Mouse (Mus musculus) spleen, embryonic (tissue): ENCODE data around the gene Tfip11.

Source experiments
- CTCF ChIA-PET: fragments of 350-600 bp; sonication (Branson Sonifier 250); formaldehyde crosslinking; loops from one replicate; lab custom pipeline; 2022; lab: Charles Lee

The Tfip11 gene

GRCm38 (mm10) chr5:112289236-112289635, 36.9 kb upstream of the Tfip11 start:
- CTCF ChIA-PET, result no interaction called here

GRCm38 (mm10) chr5:112289819-112290535, 36.2 kb upstream of the Tfip11 start:
- CTCF ChIA-PET, result no interaction called here

GRCm38 (mm10) chr5:112290536-112290880, 35.6 kb upstream of the Tfip11 start:
- CTCF ChIA-PET, result no interaction called here

GRCm38 (mm10) chr5:112291866-112292265, 34.3 kb upstream of the Tfip11 start:
- CTCF ChIA-PET, result no interaction called here

GRCm38 (mm10) chr5:112292343-112292980, 33.7 kb upstream of the Tfip11 start:
- CTCF ChIA-PET, result no interaction called here

GRCm38 (mm10) chr5:112293800-112294199, 32.4 kb upstream of the Tfip11 start:
- CTCF ChIA-PET, result no interaction called here

- CTCF ChIA-PET, result no interaction called here
Observed at GRCm38 (mm10) chr5:112294696-112295095, 31.5 kb upstream of the Tfip11 start.

- CTCF ChIA-PET, result no interaction called here
Observed at GRCm38 (mm10) chr5:112295162-112295561, 31.0 kb upstream of the Tfip11 start.

GRCm38 (mm10) chr5:112295564-112295963, 30.6 kb upstream of the Tfip11 start:
- CTCF ChIA-PET, result no interaction called here

- CTCF ChIA-PET, result interaction anchor here (0.7 kb wide), 1 partner anchor 1543 kb away, joined by 3 read pairs; no protein-coding TSS in a partner anchor
Observed at GRCm38 (mm10) chr5:112296404-112297181, 29.6 kb upstream of the Tfip11 start.

GRCm38 (mm10) chr5:112297257-112297656, 28.9 kb upstream of the Tfip11 start:
- CTCF ChIA-PET, result no interaction called here

- CTCF ChIA-PET, result no interaction called here
Observed at GRCm38 (mm10) chr5:112298226-112298988, 27.8 kb upstream of the Tfip11 start.

GRCm38 (mm10) chr5:112299399-112299798, 26.8 kb upstream of the Tfip11 start:
- CTCF ChIA-PET, result no interaction called here

- CTCF ChIA-PET, result interaction anchor here (0.6 kb wide), 1 partner anchor 26 kb away, joined by 8 read pairs; no protein-coding TSS in a partner anchor
Observed at GRCm38 (mm10) chr5:112300112-112300511, 26.0 kb upstream of the Tfip11 start.

- CTCF ChIA-PET, result interaction anchor here (0.6 kb wide), 2 partner anchors 27 to 64 kb away, joined by 3 to 8 read pairs; no protein-coding TSS in a partner anchor
Observed at GRCm38 (mm10) chr5:112300721-112301308, 25.3 kb upstream of the Tfip11 start.

GRCm38 (mm10) chr5:112301694-112302093, 24.5 kb upstream of the Tfip11 start:
- CTCF ChIA-PET, result no interaction called here

- CTCF ChIA-PET, result interaction anchor here (0.6 kb wide), 1 partner anchor 9 kb away, joined by 3 read pairs; no protein-coding TSS in a partner anchor
Observed at GRCm38 (mm10) chr5:112302310-112302709, 23.8 kb upstream of the Tfip11 start.

- CTCF ChIA-PET, result no interaction called here
Observed at GRCm38 (mm10) chr5:112305842-112306241, 20.3 kb upstream of the Tfip11 start.

GRCm38 (mm10) chr5:112313222-112313885, 12.8 kb upstream of the Tfip11 start:
- CTCF ChIA-PET, result interaction anchor here (0.5 to 0.7 kb wide), 2 partner anchors 9 to 34 kb away, joined by 3 to 4 read pairs; no protein-coding TSS in a partner anchor

GRCm38 (mm10) chr5:112316468-112316867, 9.7 kb upstream of the Tfip11 start:
- CTCF ChIA-PET, result interaction anchor here (0.6 kb wide), 1 partner anchor 44 kb away, joined by 3 read pairs; no protein-coding TSS in a partner anchor
